Mouse (Mus musculus) right cerebral cortex, postnatal 4 days (tissue): Measurements from ENCODE around the gene Dusp10.

Source experiments
- DNase-seq: peaks from one replicate; pipeline ENCODE4 v3.0.0-alpha.2; 2022

Gene Dusp10

GRCm38 (mm10) chr1:184032682-184033389, 19.7 kb downstream of the Dusp10 start:
- DNase-seq, result no peak

DNA sequence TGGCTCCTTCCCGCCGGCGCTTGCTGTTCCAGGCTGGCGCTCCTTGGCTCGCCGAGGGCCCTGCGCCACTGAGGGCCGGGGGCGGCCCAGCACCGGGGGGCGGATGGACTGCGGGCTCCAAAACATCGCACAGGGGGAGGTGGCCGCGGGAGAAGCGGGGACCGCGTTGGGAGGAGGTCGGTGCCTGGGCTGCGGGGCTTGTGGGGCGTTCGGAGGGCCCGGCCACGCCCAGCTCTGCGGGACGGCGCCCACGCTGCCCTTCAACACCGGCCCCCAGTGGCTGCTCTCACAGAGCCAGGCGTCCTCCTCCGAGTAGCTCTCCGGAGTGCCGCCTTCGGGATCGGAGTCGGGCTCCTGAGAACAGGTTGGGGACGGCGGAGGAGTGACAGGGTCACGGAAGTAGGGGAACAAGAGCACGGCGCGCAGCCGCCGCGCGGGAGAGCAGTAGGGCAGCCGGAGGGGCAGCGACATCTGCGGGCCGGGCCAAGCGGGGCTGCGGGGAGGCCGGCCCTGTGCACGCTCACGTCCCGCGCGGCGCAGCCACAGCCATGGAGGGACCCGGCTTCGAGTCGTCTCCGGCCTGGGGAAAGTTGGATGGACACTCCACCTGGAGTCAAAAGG, 20.4 kb downstream of the Dusp10 start:
- no peak for DNase-seq

DNA sequence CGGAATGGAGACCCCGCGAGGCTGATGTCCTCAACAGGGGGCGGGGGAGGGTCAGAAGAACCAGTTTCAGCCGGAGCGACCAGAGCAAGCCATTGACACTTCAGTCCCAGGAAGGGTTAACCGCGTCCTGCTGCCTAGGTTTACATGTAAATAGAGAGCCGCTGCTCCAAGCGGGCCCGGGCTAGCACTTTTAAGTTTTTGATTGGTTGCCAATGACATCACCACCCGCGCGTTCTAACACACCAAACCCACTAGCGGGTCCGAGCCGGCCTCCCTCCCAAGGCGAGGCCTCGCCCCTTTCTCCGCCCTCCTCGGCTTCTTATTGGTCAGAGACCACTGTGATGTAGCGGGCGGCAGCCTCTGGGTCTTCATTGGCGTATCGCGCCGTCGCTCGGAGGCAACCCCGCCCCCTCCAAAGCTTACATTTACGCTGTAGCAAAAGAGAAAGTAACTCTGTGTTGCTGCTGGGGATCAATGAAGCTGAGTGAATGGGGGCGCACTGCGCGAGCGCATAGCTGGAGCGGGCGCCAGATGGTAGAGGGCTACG, 21.0 kb downstream of the Dusp10 start, which contains the start of gene 1700056E22Rik:
Gene 1700056E22Rik, minus strand, starts transcription at position 291 of the 547 bp plus-strand sequence.
- DNase-seq, result peak; percentile 95

- peak; percentile 23 for DNase-seq
Measured at GRCm38 (mm10) chr1:184034741-184035181, 21.7 kb downstream of the Dusp10 start.

- no peak for DNase-seq
Measured at GRCm38 (mm10) chr1:184035346-184035903, 22.3 kb downstream of the Dusp10 start.

DNA sequence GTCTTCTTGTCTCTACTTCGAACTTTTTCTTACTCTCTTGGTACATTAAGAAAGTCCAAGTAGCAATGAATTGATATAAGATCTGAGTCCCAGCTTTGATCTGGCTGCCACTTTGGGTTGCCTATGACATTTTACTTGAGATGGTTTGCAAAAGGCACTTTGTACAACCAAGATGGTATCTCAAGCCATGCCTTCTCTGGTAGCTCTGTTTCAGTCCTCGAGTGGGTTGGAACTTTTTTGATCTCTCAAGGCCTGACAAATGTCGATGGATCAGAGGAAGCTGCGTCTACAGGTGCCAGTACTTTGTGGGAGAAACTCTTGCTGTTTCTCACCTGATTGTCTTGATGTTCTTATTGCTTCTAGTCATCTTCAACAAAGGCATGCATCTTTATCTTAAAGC, 24.7 kb downstream of the Dusp10 start:
- DNase-seq, result no peak

- DNase-seq, result no peak
Measured at GRCm38 (mm10) chr1:184039301-184039700, 26.2 kb downstream of the Dusp10 start.

DNA sequence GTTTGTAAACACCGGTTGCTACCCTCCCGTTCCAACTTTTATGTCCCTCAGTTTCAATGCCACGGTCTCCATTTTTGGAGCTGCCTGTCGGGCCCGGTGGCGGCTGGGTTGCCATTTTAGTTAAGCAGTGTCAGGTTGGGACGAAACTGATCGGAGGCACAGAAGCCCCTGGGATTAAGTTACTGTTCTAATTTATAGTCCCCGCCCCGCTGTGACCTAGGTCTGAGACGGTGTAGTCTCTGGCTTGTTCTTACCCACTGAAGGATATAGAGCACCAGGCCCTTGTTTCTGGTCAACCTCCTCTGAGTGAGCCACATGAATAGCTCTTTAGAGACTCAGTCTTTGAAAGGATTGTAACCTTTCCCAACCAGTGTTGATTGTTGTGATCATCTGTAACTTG, 27.1 kb downstream of the Dusp10 start:
- no peak for DNase-seq

GRCm38 (mm10) chr1:184040906-184041305, 27.8 kb downstream of the Dusp10 start:
- DNase-seq, result no peak

GRCm38 (mm10) chr1:184041778-184042573, 28.9 kb downstream of the Dusp10 start:
- no peak for DNase-seq

- DNase-seq, result no peak
Measured at GRCm38 (mm10) chr1:184042745-184043144, 29.6 kb downstream of the Dusp10 start.

DNA sequence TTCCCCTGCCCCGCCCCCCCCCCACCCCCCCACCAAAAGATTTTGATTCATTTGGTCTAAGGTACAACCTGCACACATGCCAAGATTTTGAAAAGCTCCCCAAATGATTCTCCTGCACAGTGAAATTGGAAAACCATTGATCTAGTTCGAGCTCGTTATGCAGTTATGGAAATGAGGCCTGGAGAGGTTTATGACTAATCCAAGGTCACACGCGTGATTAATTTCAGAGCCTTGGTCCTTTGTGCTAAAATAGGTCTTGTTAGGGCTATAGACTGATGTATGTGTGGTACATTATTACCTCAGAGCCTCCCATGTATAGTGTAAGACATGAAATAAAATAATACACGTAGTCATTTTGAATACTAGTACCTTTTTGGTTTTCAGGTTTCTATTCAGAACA, 30.3 kb downstream of the Dusp10 start:
- no peak for DNase-seq

- DNase-seq, result no peak
Measured at GRCm38 (mm10) chr1:184046070-184046677, 33.1 kb downstream of the Dusp10 start.

- no peak for DNase-seq
Measured at GRCm38 (mm10) chr1:184047818-184048217, 34.7 kb downstream of the Dusp10 start.

- DNase-seq, result no peak
Measured at GRCm38 (mm10) chr1:184048675-184049418, 35.7 kb downstream of the Dusp10 start.

DNA sequence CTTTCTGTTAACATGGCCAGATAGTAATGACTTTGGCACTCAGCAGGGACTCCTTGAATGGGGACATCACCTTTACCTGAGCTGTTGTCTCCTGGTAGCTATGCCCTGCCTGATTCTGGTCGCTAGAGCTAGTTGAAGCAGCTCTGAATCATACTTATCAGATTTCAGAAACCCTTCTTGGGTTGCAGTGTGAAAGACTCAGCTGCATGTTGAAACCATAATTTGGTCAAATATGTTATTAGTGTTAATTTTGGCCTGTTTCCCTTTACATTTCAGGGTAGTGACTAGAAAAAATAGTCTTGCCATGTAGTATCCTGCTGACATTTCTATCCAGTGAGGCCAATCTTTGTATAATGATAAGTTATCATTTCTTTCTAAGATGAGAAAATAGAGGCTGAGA, 38.2 kb downstream of the Dusp10 start:
- DNase-seq, result no peak

DNA sequence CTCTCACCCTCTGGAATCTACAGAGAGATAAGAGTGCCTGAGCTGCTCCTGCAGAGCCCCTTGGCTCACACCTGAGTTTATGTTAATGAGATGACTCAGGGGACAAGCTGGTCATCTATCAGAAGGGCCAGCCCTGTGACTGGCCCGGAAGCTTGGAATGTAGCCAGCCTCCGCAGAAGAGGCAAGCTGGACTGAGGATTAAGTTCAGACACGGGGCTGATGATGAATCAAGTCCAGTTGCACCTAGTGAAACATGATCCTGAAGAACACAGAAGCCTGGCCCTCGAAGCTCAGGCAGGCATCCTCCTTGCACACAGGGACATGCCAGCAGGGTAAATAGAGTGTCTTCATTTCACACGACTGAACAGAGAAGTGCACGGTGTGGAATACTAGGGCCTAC, 38.7 kb downstream of the Dusp10 start:
- no peak for DNase-seq

GRCm38 (mm10) chr1:184052331-184052730, 39.2 kb downstream of the Dusp10 start:
- no peak for DNase-seq

DNA sequence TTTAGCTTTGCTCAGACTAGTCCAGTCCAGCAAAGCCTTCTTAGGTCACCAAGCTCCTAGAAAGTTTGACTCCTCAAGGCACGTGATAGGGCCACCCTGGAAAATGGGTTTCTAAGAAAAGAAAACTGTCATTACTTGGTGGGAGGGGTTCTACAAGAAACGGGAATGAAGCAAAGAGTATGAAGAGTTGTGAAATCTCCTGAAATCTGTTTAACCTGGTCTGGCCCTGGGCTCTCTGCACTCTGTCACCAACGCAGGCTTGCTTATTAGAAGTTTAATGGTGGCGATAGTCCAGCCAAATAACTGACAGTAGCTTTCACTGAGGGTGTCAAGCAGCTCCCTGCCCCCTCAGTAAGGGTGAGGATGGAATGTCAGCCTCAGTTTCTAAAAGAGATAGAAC, 40.0 kb downstream of the Dusp10 start:
- no peak for DNase-seq

- no peak for DNase-seq
Measured at GRCm38 (mm10) chr1:184053711-184054110, 40.6 kb downstream of the Dusp10 start.

GRCm38 (mm10) chr1:184054176-184054575, 41.1 kb downstream of the Dusp10 start:
- no peak for DNase-seq

- no peak for DNase-seq
Measured at GRCm38 (mm10) chr1:184058206-184058605, 45.1 kb downstream of the Dusp10 start.
